Mouse (Mus musculus): ENCODE data around the gene Mrtfb. TPM values are rescaled to one million over a fixed set of nuclear protein-coding genes. Genes with fewer than 3 reads are reported as not detected.
"Not testable (repeated sequence)": the region's sequence is repeated elsewhere in the genome, so short reads cannot be mapped to it uniquely, and the experiment has no call there.

The Mrtfb gene
- total RNA-seq, 2 experiments from 2014 or later: 36.2 to 36.5 TPM

- intact Hi-C loops (cut with DNase I): no loop called here
- DNase-seq: peak; percentile 47 to 60
Observed at GRCm38 (mm10) chr16:13338094-13338493, 81.8 kb downstream of the Mrtfb start.

GRCm38 (mm10) chr16:13339433-13339832 lies 83.2 kb downstream of the Mrtfb start:
- no peak for DNase-seq
- intact Hi-C loops (cut with DNase I): no loop called here

- intact Hi-C loops (cut with DNase I); DNase-seq: not testable (repeated sequence)
Observed at GRCm38 (mm10) chr16:13345822-13346221, 89.5 kb downstream of the Mrtfb start.

GRCm38 (mm10) chr16:13350729-13351128 lies 94.4 kb downstream of the Mrtfb start:
- DNase-seq: no peak
- intact Hi-C loops (cut with DNase I): no loop called here

- intact Hi-C loops (cut with DNase I): no loop called here
- no peak for DNase-seq
Observed at GRCm38 (mm10) chr16:13351268-13351667, 95.0 kb downstream of the Mrtfb start.

- no peak for DNase-seq
- intact Hi-C loops (cut with DNase I): no loop called here
Observed at GRCm38 (mm10) chr16:13353927-13354326, 97.6 kb downstream of the Mrtfb start.

GRCm38 (mm10) chr16:13354431-13354830 lies 98.2 kb downstream of the Mrtfb start:
- DNase-seq: no peak
- intact Hi-C loops (cut with DNase I): no loop called here

GRCm38 (mm10) chr16:13357806-13358679 lies 101.8 kb downstream of the Mrtfb start:
- DNase-seq: peak; percentile 69 to 80
- intact Hi-C loops (cut with DNase I): loop anchor here (2.0 kb wide), 2 partner anchors 101 to 197 kb away; partner anchors contain the start of gene Mrtfb

GRCm38 (mm10) chr16:13358741-13359140 lies 102.5 kb downstream of the Mrtfb start:
- intact Hi-C loops (cut with DNase I): loop anchor here (2.0 kb wide), 2 partner anchors 102 to 198 kb away; partner anchors contain the start of gene Mrtfb
- no peak for DNase-seq

- intact Hi-C loops (cut with DNase I): loop anchor here (2.0 kb wide), 2 partner anchors 103 to 199 kb away; partner anchors contain the start of gene Mrtfb
- DNase-seq: no peak
Observed at GRCm38 (mm10) chr16:13359405-13359858, 103.2 kb downstream of the Mrtfb start.

- DNase-seq: no peak
- intact Hi-C loops (cut with DNase I): no loop called here
Observed at GRCm38 (mm10) chr16:13360208-13360607, 103.9 kb downstream of the Mrtfb start.

- intact Hi-C loops (cut with DNase I): no loop called here
- DNase-seq: no peak
Observed at GRCm38 (mm10) chr16:13360835-13361234, 104.6 kb downstream of the Mrtfb start.

GRCm38 (mm10) chr16:13363141-13363540 lies 106.9 kb downstream of the Mrtfb start:
- no peak for DNase-seq
- intact Hi-C loops (cut with DNase I): no loop called here

GRCm38 (mm10) chr16:13364145-13364544 lies 107.9 kb downstream of the Mrtfb start:
- intact Hi-C loops (cut with DNase I): no loop called here
- DNase-seq: no peak

GRCm38 (mm10) chr16:13366256-13366655 lies 110.0 kb downstream of the Mrtfb start:
- no peak for DNase-seq
- intact Hi-C loops (cut with DNase I): no loop called here

- no peak for DNase-seq
- intact Hi-C loops (cut with DNase I): no loop called here
Observed at GRCm38 (mm10) chr16:13366802-13367465, 110.7 kb downstream of the Mrtfb start.

GRCm38 (mm10) chr16:13367466-13367856 lies 111.2 kb downstream of the Mrtfb start:
- intact Hi-C loops (cut with DNase I): no loop called here

GRCm38 (mm10) chr16:13368645-13369044 lies 112.4 kb downstream of the Mrtfb start:
- DNase-seq: no peak
- intact Hi-C loops (cut with DNase I): no loop called here

More at GRCm38 (mm10) chr16:13367466-13367856, 111.2 kb downstream of the Mrtfb start:
- DNase-seq: no peak

- peak; percentile 90 to 94 for DNase-seq
- intact Hi-C loops (cut with DNase I): no loop called here
Observed at GRCm38 (mm10) chr16:13371740-13372287, 115.5 kb downstream of the Mrtfb start.

GRCm38 (mm10) chr16:13372899-13373533 lies 116.7 kb downstream of the Mrtfb start:
- no peak for DNase-seq
- intact Hi-C loops (cut with DNase I): no loop called here
